Mouse (Mus musculus): ENCODE results near the gene Ugt1a6a. TPM values are rescaled to one million over a fixed set of nuclear protein-coding genes. Genes with fewer than 3 reads are reported as not detected.
"Not testable (repeated sequence)": the region's sequence is repeated elsewhere in the genome, so short reads cannot be mapped to it uniquely, and the experiment has no call there.

Ugt1a6a gene
- polyA plus RNA-seq, 1 experiment from 2014 or later = 2.1 TPM

DNA sequence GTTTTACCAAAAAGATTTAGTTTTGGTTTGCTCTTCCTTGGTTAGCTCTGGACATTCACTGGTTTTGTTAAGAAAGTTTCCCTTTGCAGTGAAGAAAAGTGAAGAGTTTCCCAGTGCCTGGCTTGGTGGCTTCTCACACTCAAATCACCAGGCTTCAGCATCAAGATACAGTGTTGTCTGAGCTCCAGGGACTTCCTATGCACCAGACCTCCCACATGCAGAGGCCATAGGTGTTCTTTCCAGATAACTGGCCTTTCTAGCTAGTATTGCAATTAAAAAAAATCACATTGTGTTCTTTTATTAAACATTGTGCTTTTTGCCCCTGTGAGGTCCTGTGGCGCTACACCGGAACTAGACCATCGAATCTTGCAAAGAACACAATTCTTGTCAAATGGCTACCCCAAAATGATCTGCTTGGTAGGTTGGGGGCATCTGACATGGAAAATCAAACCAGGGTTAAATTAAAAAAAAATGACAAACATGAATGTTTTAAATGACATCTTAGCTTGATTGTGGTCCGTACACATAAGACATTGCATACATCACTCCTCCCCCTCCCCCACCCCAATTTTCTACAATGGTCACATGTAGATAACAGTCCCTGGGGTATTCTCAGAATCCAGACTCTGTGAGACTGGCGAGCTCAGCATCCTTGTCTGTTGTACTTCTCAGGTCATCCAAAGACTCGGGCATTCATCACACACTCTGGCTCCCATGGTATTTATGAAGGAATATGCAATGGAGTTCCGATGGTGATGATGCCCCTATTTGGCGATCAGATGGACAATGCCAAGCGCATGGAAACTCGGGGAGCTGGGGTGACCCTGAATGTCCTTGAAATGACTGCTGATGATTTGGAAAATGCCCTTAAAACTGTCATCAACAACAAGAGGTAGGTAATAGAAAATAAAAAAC lies 81.1 kb downstream of the Ugt1a6a start:
- no peaks in the 10 kb centered on the region for H3K27me3 ChIP-seq (replicated peaks)
- no peak overlapping the region for H3K4me2 ChIP-seq
- H3K9ac ChIP-seq = no peak overlapping the region
- H3K27ac ChIP-seq = no peak overlapping the region
- WGBS (ENCODE audit: insufficient replicate concordance) = 57% methylated on average over 10 of the region's 10 CpGs
- peaks cover 55% of the 10 kb centered on the region for H3K9me3 ChIP-seq (replicated peaks)
- no peak for ATAC-seq
- no peaks in the 10 kb centered on the region for H3K36me3 ChIP-seq
- no peak overlapping the region for H3K4me3 ChIP-seq
- H3K4me1 ChIP-seq = no peaks in the 10 kb centered on the region

DNA sequence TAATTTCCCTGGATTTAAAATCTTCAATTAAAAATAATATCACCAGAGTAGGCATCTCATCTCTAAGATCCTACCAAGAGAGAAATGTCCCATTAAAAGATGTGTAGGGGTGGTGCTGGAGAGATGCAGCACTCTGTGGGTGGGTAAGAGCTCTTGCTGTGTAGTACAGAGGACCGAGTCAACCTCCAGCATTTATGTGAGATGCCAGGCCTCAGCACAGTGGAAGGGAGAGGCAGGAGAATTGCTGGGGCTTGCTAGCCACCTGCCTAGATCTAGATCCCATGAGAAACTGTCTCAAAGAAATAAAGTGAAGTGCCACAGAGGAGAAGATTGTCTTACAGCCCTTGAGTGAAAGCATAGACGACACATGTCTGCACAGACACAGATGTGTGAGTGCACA lies 81.9 kb downstream of the Ugt1a6a start:
- Histone ChIP-seq H3K9ac (no peak overlapping the region), H3K4me1 (no peaks in the 10 kb centered on the region), H3K9me3 (replicated peaks) (peaks cover 55% of the 10 kb centered on the region), H3K27me3 (replicated peaks) (no peaks in the 10 kb centered on the region), H3K4me2 (no peak overlapping the region), H3K36me3 (no peaks in the 10 kb centered on the region), H3K27ac (no peak overlapping the region), H3K4me3 (no peak overlapping the region)
- 45% methylated on average over 2 of the region's 2 CpGs for WGBS (ENCODE audit: insufficient replicate concordance)
- no peak for ATAC-seq

DNA sequence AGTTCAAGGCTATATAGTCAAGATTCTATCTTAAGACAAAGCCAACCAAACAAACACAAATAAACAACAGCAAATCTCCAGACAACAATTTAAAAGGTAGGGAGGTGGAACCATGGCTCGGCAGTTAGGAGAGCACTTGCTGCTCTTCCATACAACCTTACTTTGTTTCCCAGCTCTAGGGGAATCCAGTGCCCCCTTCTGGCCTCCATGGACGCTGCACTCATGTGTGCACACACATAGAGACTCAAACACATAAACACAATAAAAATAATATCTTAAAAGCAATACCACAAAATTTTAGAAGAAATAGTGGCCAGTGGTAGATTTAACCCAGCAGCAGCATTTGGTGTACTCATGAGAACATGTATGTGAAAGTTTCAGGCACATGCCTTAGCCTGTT lies 82.5 kb downstream of the Ugt1a6a start:
- peaks cover 50% of the 10 kb centered on the region for H3K9me3 ChIP-seq (replicated peaks)
- no peaks in the 10 kb centered on the region for H3K27me3 ChIP-seq (replicated peaks)
- no peaks in the 10 kb centered on the region for H3K36me3 ChIP-seq
- no peaks in the 10 kb centered on the region for H3K4me1 ChIP-seq
- no peak overlapping the region for H3K4me2 ChIP-seq
- H3K9ac ChIP-seq = no peak overlapping the region
- H3K27ac ChIP-seq = no peak overlapping the region
- no peak overlapping the region for H3K4me3 ChIP-seq
- no peak for ATAC-seq
- 47% methylated on average over 2 of the region's 2 CpGs for WGBS (ENCODE audit: insufficient replicate concordance)

DNA sequence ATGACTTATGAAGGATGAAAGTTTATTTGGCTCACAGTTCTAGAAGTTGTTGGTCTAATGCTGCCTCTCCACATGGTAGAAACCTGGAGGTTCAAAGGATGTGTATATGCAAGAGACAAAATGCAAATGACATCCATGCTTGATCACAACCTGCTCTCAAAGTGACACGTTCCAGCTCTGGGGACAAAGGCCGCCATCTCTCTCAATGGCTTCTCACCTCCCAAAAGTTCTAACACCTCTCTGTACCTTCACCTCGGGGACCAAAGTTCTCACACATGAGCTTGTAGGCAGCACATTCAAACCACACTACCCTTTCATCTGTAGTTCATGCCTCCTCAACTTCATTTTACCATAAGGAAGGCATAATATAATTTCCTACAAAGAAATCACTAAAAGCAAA lies 83.0 kb downstream of the Ugt1a6a start:
- Histone ChIP-seq H3K27ac (no peak overlapping the region), H3K4me3 (no peak overlapping the region), H3K9me3 (replicated peaks) (peaks cover 46% of the 10 kb centered on the region), H3K4me2 (no peak overlapping the region), H3K36me3 (no peaks in the 10 kb centered on the region), H3K4me1 (no peaks in the 10 kb centered on the region), H3K9ac (no peak overlapping the region), H3K27me3 (replicated peaks) (no peaks in the 10 kb centered on the region)
- WGBS (ENCODE audit: insufficient replicate concordance) = 28% methylated on average over 3 of the region's 3 CpGs
- ATAC-seq = no peak

DNA sequence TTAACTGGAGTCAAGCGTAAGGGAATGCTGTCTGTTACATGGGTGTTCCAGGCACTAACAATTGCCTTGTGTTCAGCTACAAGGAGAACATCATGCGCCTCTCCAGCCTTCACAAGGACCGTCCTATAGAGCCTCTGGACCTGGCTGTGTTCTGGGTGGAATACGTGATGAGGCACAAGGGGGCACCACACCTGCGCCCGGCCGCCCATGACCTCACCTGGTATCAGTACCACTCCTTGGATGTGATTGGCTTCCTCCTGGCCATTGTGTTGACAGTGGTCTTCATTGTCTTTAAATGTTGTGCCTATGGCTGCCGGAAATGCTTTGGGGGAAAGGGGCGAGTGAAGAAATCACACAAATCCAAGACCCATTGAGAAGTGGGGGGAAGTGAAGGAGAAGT lies 83.4 kb downstream of the Ugt1a6a start:
- 61% methylated on average over 9 of the region's 9 CpGs for WGBS (ENCODE audit: insufficient replicate concordance)
- no peak for ATAC-seq
- H3K27ac ChIP-seq = no peak overlapping the region
- H3K36me3 ChIP-seq = no peaks in the 10 kb centered on the region
- no peak overlapping the region for H3K9ac ChIP-seq
- no peaks in the 10 kb centered on the region for H3K27me3 ChIP-seq (replicated peaks)
- peaks cover 41% of the 10 kb centered on the region for H3K9me3 ChIP-seq (replicated peaks)
- H3K4me1 ChIP-seq = no peaks in the 10 kb centered on the region
- no peak overlapping the region for H3K4me2 ChIP-seq
- no peak overlapping the region for H3K4me3 ChIP-seq

DNA sequence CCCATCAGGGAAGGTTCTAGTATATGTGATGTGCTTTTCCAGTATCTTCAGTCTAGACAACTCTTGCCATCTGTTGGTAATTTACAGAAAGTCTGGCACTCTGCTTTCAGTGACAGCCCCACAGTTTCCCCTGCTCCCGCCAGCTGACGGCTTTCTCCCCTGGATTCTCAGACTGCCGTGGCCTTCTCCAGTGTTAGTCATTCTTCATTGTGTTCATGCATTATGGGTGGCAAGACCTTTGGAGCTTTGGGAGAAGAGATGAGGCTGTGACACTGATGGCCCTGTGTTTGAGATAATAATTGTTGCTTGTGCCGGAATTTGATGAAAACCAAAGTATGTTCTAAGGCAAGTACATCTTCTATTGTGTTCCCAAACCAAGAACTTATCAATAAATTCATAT lies 84.0 kb downstream of the Ugt1a6a start:
- H3K27me3 ChIP-seq (replicated peaks) = no peaks in the 10 kb centered on the region
- peaks cover 36% of the 10 kb centered on the region for H3K9me3 ChIP-seq (replicated peaks)
- no peak overlapping the region for H3K4me2 ChIP-seq
- no peaks in the 10 kb centered on the region for H3K4me1 ChIP-seq
- no peak for ATAC-seq
- 40% methylated on average over 4 of the region's 4 CpGs for WGBS (ENCODE audit: insufficient replicate concordance)
- H3K4me3 ChIP-seq = no peak overlapping the region
- no peaks in the 10 kb centered on the region for H3K36me3 ChIP-seq
- H3K27ac ChIP-seq = no peak overlapping the region
- no peak overlapping the region for H3K9ac ChIP-seq

DNA sequence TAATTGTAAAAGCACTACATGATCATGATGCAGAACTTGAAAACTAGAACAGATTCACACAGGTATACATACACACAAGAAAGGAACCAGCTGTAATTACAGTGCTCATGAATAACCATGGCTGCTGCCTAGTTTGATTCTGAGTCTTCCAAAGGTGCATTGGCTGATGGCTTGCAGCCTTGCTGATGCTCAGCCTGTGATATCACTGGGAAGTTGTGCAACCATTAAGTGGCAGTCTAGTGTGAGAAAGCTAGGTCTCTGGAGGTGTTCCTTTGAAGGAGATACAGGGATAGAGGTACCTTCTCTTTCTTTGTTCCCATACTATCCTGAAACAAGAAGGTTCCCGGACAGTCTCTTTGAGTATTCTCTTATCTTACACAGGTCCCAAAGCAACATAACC lies 84.4 kb downstream of the Ugt1a6a start:
- peaks cover 31% of the 10 kb centered on the region for H3K9me3 ChIP-seq (replicated peaks)
- H3K27ac ChIP-seq = no peak overlapping the region
- H3K4me1 ChIP-seq = no peaks in the 10 kb centered on the region
- no peak overlapping the region for H3K4me3 ChIP-seq
- H3K27me3 ChIP-seq (replicated peaks) = no peaks in the 10 kb centered on the region
- no peak for ATAC-seq
- no peak overlapping the region for H3K4me2 ChIP-seq
- H3K9ac ChIP-seq = no peak overlapping the region
- H3K36me3 ChIP-seq = no peaks in the 10 kb centered on the region
- WGBS (ENCODE audit: insufficient replicate concordance) = 15% methylated on average over 1 of the region's 1 CpGs

DNA sequence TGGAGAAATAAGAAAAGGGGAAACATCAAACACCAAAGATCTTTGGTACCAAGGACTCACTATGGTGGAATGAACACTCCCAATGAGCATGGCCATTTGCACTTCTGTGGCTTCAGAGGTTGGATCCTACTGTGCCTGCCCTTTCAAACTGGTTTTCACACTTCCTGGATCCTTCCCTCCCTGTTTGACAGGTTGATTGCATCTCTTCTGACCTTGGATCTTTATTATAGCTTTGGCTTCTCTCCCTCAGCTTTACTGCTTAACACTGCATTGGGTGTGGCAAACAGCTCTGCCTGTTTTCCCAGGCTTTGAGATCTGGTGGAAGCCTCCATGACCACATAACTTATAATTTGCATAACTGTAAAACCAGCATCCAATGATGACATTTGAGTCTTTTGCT lies 85.7 kb downstream of the Ugt1a6a start:
- no peak overlapping the region for H3K4me3 ChIP-seq
- peaks cover 21% of the 10 kb centered on the region for H3K9me3 ChIP-seq (replicated peaks)
- H3K27me3 ChIP-seq (replicated peaks) = no peaks in the 10 kb centered on the region
- H3K4me2 ChIP-seq = no peak overlapping the region
- no peaks in the 10 kb centered on the region for H3K36me3 ChIP-seq
- no peaks in the 10 kb centered on the region for H3K4me1 ChIP-seq
- ATAC-seq = no peak
- H3K9ac ChIP-seq = no peak overlapping the region
- H3K27ac ChIP-seq = no peak overlapping the region

DNA sequence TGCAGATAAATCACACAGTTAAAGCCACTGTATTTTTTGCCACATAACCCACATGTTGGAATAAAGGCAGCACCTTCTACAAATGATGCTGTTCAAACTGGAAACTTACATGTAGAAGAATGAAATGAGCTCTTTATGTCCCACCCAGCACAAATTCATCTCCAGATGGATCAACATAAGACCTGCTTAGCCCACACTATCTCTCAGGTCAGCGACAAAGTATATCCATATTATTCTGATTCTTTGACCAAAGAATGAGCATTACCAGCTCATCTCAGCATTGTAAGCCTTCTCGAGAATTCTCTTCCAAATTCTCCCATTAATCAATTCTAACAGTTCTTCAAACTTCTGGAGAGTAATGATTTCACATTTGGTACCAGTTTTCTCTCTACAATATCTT lies 87.6 kb downstream of the Ugt1a6a start:
- Histone ChIP-seq H3K9me3 (replicated peaks) (peaks cover 22% of the 10 kb centered on the region), H3K9ac (no peak overlapping the region), H3K4me2 (no peak overlapping the region), H3K4me1 (no peaks in the 10 kb centered on the region), H3K36me3 (no peaks in the 10 kb centered on the region), H3K4me3 (no peak overlapping the region), H3K27ac (no peak overlapping the region), H3K27me3 (replicated peaks) (no peaks in the 10 kb centered on the region)
- no peak for ATAC-seq
- 38% methylated on average over 2 of the region's 2 CpGs for WGBS (ENCODE audit: insufficient replicate concordance)

DNA sequence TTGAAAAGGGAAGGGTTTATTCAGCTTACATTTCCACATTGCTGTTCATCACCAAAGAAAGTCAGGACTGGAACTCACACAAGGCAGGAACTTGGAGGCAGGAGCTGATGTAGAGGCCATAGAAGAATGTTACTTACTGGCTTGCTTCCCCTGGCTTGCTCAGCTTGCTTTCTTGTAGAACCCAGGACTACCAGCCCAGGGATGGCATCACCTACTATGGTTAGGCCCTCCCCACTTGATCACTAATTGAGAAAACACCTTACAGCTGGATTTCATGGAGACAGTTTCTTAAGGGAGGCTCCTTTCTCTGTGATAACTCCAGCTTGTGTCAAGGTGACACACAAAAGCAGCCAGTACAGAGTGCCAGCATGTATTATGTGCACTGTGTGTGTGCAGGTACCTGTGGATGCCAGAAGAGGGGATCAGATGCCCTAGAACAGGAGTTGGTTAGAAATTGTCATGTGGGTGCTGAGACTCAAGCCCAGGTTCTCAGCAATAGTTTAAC lies 88.5 kb downstream of the Ugt1a6a start:
- ATAC-seq; H3K36me3 ChIP-seq; H3K9ac ChIP-seq; H3K4me2 ChIP-seq; H3K27me3 ChIP-seq (replicated peaks); H3K4me3 ChIP-seq; H3K4me1 ChIP-seq; H3K27ac ChIP-seq: not testable (repeated sequence)
- H3K9me3 ChIP-seq (replicated peaks) = peaks cover 24% of the 10 kb centered on the region

DNA sequence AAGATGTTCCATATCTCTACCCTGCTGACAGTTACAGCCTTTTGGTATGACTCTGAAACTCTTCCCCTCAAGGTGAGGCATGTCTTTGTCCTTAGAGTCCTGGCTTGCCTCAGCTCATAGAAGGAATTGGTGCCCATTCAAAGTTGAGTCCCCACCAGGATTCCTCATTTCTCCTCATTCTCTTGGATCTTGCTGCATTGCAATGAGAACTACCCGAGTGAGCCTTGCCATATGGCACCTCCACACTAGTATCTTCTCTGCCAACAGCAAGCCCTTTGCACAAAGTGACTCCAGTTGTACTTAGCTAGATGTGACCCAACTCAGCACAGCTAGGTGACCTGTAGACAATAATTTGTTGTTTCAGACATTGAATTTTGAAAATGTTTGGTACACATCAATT lies 89.0 kb downstream of the Ugt1a6a start:
- no peaks in the 10 kb centered on the region for H3K36me3 ChIP-seq
- H3K9me3 ChIP-seq (replicated peaks) = peaks cover 28% of the 10 kb centered on the region
- whole genome bisulfite sequencing (ENCODE audit: insufficient replicate concordance) = 28% methylated on average over 1 of the region's 1 CpGs
- H3K27me3 ChIP-seq (replicated peaks) = no peaks in the 10 kb centered on the region
- no peak for ATAC-seq
- H3K4me3 ChIP-seq = no peak overlapping the region
- H3K9ac ChIP-seq = no peak overlapping the region
- H3K27ac ChIP-seq = no peak overlapping the region
- no peaks in the 10 kb centered on the region for H3K4me1 ChIP-seq
- H3K4me2 ChIP-seq = no peak overlapping the region

DNA sequence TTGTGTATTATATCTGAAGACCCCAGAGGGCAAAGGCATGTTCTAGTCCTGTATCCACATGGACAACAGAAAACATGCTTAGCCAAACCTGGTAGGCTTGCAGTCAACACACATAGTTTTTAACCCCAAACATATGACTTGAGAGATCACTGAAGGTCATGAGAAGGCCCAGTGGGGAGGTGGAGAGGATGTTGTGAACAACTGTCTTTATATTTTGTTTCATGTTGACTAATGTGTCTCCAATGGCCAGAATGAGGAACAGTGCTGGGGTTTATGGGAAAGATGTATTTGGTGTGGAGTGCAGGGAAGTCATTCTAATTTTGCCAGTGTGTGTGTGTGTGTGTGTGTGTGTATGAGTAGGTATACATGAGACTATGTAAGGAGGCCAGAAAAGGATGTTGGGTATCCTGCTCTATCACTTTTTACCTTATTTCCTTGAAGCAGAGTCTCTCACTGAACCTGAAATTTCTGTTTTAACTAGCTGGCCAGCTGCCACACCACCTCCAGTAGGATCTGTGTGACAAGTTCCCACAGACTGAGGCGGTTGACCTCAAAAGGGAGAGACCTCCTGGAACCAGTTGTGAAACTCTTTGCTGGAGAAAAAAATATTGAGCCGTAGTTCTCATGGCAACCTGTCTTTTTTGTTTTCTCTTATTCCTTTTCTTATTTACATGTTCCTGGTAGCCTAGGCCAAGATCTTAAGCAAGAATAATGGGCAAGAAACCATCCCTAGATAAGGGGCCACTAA lies 89.6 kb downstream of the Ugt1a6a start:
- Histone ChIP-seq H3K9me3 (replicated peaks) (peaks cover 32% of the 10 kb centered on the region), H3K4me2 (no peak overlapping the region), H3K27ac (no peak overlapping the region), H3K27me3 (replicated peaks) (no peaks in the 10 kb centered on the region), H3K9ac (no peak overlapping the region), H3K4me1 (no peaks in the 10 kb centered on the region), H3K4me3 (no peak overlapping the region), H3K36me3 (no peaks in the 10 kb centered on the region)
- 48% methylated on average over 2 of the region's 2 CpGs for WGBS (ENCODE audit: insufficient replicate concordance)
- ATAC-seq = no peak
